Mouse (Mus musculus): Measurements from ENCODE around the gene Zbtb38.

DNA sequence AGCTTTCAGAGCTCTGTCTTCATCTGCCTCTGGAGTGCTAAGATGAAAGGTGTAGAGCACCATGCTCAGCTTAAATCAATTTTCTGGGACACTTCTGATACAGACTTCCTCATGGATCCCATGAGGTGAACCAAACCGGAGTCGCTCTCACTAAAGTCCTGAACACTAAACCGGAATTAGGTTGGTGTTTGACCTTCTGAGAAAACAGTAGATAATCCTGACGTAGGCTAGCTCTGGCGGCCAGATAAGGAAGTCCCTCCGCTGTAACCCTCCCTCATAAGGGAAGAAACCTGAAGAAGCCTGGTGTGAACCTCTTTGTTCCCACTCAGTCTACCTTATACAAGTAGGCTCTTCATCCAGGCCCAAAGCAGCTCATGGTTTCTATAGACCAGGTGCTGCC lies 29.0 kb downstream of the Zbtb38 start:
- TF ChIP-seq CTCF (conservative IDR thresholded peaks at IDR 0.05; ENCODE audit: low read length) (no peak), POU5F1 (IDR thresholded peaks at IDR 0.05; ENCODE audit: borderline replicate concordance, low read length) (no peak), NANOG (IDR thresholded peaks at IDR 0.05; ENCODE audit: borderline replicate concordance, low read length) (no peak)

Data from E14TG2a.4 (cell line).